Mouse (Mus musculus) hindbrain, embryonic 13.5 days (tissue): ENCODE data around the gene Hdgfl2. TPM values are rescaled to one million over a fixed set of nuclear protein-coding genes. Genes with fewer than 3 reads are reported as not detected.
A peak's percentile ranks its signal among the peaks of the same experiment; 100 is the strongest.

Experiments used
- ATAC-seq: fragments of 200-750 bp; cut with Nextera tagmentation; 2 replicates; pipeline ENCODE4 v1.8.0; 2017; ENCODE audit warnings: moderate TSS enrichment; ENCODE audit not compliant: low FRiP score
- H3K27ac ChIP-seq: fragments of 300-500 bp; sonication (generic); 2 replicates; pipeline ENCODE4 v1.5.1; 2015; ENCODE audit warnings: inconsistent platforms, mild to moderate bottlenecking, moderate library complexity
- H3K27me3 ChIP-seq: fragments of 300-500 bp; sonication (generic); 2 replicates; pipeline ENCODE4 v1.6.1; 2015; ENCODE audit warnings: mild to moderate bottlenecking, inconsistent platforms
- H3K36me3 ChIP-seq: fragments of 300-500 bp; sonication (generic); 2 replicates; pipeline ENCODE4 v1.6.1; 2015; ENCODE audit warnings: mild to moderate bottlenecking, inconsistent platforms
- H3K4me1 ChIP-seq: fragments of 300-500 bp; sonication (generic); replicated peaks from 2 replicates; pipeline ENCODE4 v1.6.1; 2015; ENCODE audit warnings: inconsistent platforms
- H3K4me2 ChIP-seq: fragments of 300-500 bp; sonication (generic); 2 replicates; pipeline ENCODE4 v1.6.1; 2015; ENCODE audit warnings: inconsistent platforms, mild to moderate bottlenecking, moderate library complexity
- H3K4me3 ChIP-seq: fragments of 300-500 bp; sonication (generic); 2 replicates; pipeline ENCODE4 v1.5.1; 2015; ENCODE audit warnings: mild to moderate bottlenecking, inconsistent platforms
- H3K9ac ChIP-seq: fragments of 300-500 bp; sonication (generic); 2 replicates; pipeline ENCODE4 v1.6.1; 2015; ENCODE audit warnings: mild to moderate bottlenecking, inconsistent platforms
- H3K9me3 ChIP-seq: fragments of 300-500 bp; sonication (generic); 2 replicates; pipeline ENCODE4 v1.6.1; 2016; ENCODE audit warnings: inconsistent platforms
- WGBS: fragments of 180-500 bp; shearing (Covaris S2); methylation state at CpG from one replicate; pipeline ENCODE4 v1.1.7; 2015; 5-methylcytosine and 5-hydroxymethylcytosine counted together
- polyA plus RNA-seq: library from polyadenylated mRNA; unstranded; fragments of >200 nt; fragmentation: Nextera tagmentation; extraction: Ambion mirVana; gene quantifications from 2 replicates; pipeline ENCODE4 v1.2.1, GENCODE M21; 2015

Gene Hdgfl2
- polyA plus RNA-seq, 1 experiment from 2014 or later, result 150 TPM

GRCm38 (mm10) chr17:56139355-56139754, 59.9 kb downstream of the Hdgfl2 start:
- Histone ChIP-seq H3K27ac (peak overlapping the region; percentile 90), H3K27me3 (peaks cover 66% of the 10 kb centered on the region), H3K4me3 (peak overlapping the region; percentile 81), H3K36me3 (no peaks in the 10 kb centered on the region), H3K9me3 (no peaks in the 10 kb centered on the region), H3K4me1 (peaks cover 69% of the 10 kb centered on the region), H3K9ac (peak overlapping the region; percentile 96), H3K4me2 (peak overlapping the region; percentile 78)
- peak; percentile 29 for ATAC-seq
- 5% methylated on average over 20 of the region's 21 CpGs for WGBS

GRCm38 (mm10) chr17:56139858-56140595, 60.6 kb downstream of the Hdgfl2 start, which contains the start of gene Sema6b:
Gene Sema6b, minus strand, starts transcription at chr17:56140343.
- peak; percentile 43 for ATAC-seq
- H3K4me1 ChIP-seq, result peaks cover 63% of the 10 kb centered on the region

GRCm38 (mm10) chr17:56141702-56142605, 62.5 kb downstream of the Hdgfl2 start:
- peak overlapping the region; percentile 68 for H3K4me2 ChIP-seq
- no peaks in the 10 kb centered on the region for H3K36me3 ChIP-seq

More at GRCm38 (mm10) chr17:56139858-56140595, 60.6 kb downstream of the Hdgfl2 start, which contains the start of gene Sema6b:
- WGBS, result 1% methylated on average over 71 of the region's 79 CpGs
- H3K36me3 ChIP-seq, result no peaks in the 10 kb centered on the region
- peak within 1 kb of the TSS; percentile 96 for H3K9ac ChIP-seq
- peak within 1 kb of the TSS; percentile 90 for H3K27ac ChIP-seq
- H3K9me3 ChIP-seq, result no peaks in the 10 kb centered on the region
- H3K27me3 ChIP-seq, result peaks cover 68% of the 10 kb centered on the region
- peak within 1 kb of the TSS; percentile 78 for H3K4me2 ChIP-seq
- peak within 1 kb of the TSS; percentile 81 for H3K4me3 ChIP-seq

GRCm38 (mm10) chr17:56144546-56144945, 65.1 kb downstream of the Hdgfl2 start:
- Histone ChIP-seq H3K9me3 (no peaks in the 10 kb centered on the region), H3K4me1 (peaks cover 38% of the 10 kb centered on the region), H3K4me3 (no peak overlapping the region), H3K9ac (no peak overlapping the region), H3K27me3 (peaks cover 79% of the 10 kb centered on the region), H3K27ac (no peak overlapping the region), H3K36me3 (no peaks in the 10 kb centered on the region), H3K4me2 (no peak overlapping the region)
- 78% methylated on average over 9 of the region's 9 CpGs for WGBS
- no peak for ATAC-seq

More at GRCm38 (mm10) chr17:56141702-56142605, 62.5 kb downstream of the Hdgfl2 start:
- ATAC-seq, result peak; percentile 61
- peak overlapping the region; percentile 48 for H3K4me3 ChIP-seq
- WGBS, result under 1% methylated on average over 42 of the region's 47 CpGs
- peak overlapping the region; percentile 58; the same call in 1 of the 2 replicates for H3K27ac ChIP-seq
- H3K9me3 ChIP-seq, result no peaks in the 10 kb centered on the region
- H3K27me3 ChIP-seq, result peaks cover 74% of the 10 kb centered on the region
- peak overlapping the region; percentile 71 for H3K9ac ChIP-seq
- H3K4me1 ChIP-seq, result peaks cover 51% of the 10 kb centered on the region

- Histone ChIP-seq H3K27ac (no peak overlapping the region), H3K27me3 (peaks cover 86% of the 10 kb centered on the region), H3K4me2 (no peak overlapping the region), H3K9ac (no peak overlapping the region), H3K36me3 (no peaks in the 10 kb centered on the region), H3K4me1 (peaks cover 32% of the 10 kb centered on the region), H3K4me3 (no peak overlapping the region), H3K9me3 (no peaks in the 10 kb centered on the region)
- 17% methylated on average over 9 of the region's 9 CpGs for WGBS
- no peak for ATAC-seq
These were observed 66.7 kb downstream of the Hdgfl2 start for GRCm38 (mm10) chr17:56146131-56146530.

GRCm38 (mm10) chr17:56147420-56147819, 68.0 kb downstream of the Hdgfl2 start:
- no peaks in the 10 kb centered on the region for H3K36me3 ChIP-seq
- H3K4me3 ChIP-seq, result no peak overlapping the region
- no peak for ATAC-seq
- no peak overlapping the region for H3K9ac ChIP-seq
- 54% methylated on average over 12 of the region's 12 CpGs for WGBS
- no peak overlapping the region for H3K27ac ChIP-seq
- no peak overlapping the region for H3K4me2 ChIP-seq
- peaks cover 19% of the 10 kb centered on the region for H3K4me1 ChIP-seq
- H3K27me3 ChIP-seq, result peaks cover 87% of the 10 kb centered on the region
- no peaks in the 10 kb centered on the region for H3K9me3 ChIP-seq

- H3K4me3 ChIP-seq, result peak overlapping the region; percentile 39
- ATAC-seq, result 0 out of 2 replicates have a peak, but pooled peaks have one; percentile 16
- no peak overlapping the region for H3K27ac ChIP-seq
- H3K9ac ChIP-seq, result peak overlapping the region; percentile 74
- no peaks in the 10 kb centered on the region for H3K9me3 ChIP-seq
- no peaks in the 10 kb centered on the region for H3K36me3 ChIP-seq
- H3K4me2 ChIP-seq, result peak overlapping the region; percentile 71
- peaks cover 14% of the 10 kb centered on the region for H3K4me1 ChIP-seq
- peaks cover 88% of the 10 kb centered on the region for H3K27me3 ChIP-seq
- WGBS, result 24% methylated on average over 9 of the region's 9 CpGs
These were observed 68.8 kb downstream of the Hdgfl2 start for GRCm38 (mm10) chr17:56148280-56148679.

- no peaks in the 10 kb centered on the region for H3K36me3 ChIP-seq
- peak overlapping the region; percentile 39 for H3K4me3 ChIP-seq
- peak; percentile 63 for ATAC-seq
- peak overlapping the region; percentile 71 for H3K4me2 ChIP-seq
- H3K9me3 ChIP-seq, result no peaks in the 10 kb centered on the region
- peaks cover 84% of the 10 kb centered on the region for H3K27me3 ChIP-seq
- H3K4me1 ChIP-seq, result peaks cover 21% of the 10 kb centered on the region
- no peak overlapping the region for H3K27ac ChIP-seq
- under 1% methylated on average over 30 of the region's 30 CpGs for WGBS
- peak overlapping the region; percentile 74 for H3K9ac ChIP-seq
These were observed 69.6 kb downstream of the Hdgfl2 start for GRCm38 (mm10) chr17:56148790-56149618.

GRCm38 (mm10) chr17:56149897-56150296, 70.5 kb downstream of the Hdgfl2 start:
- Histone ChIP-seq H3K4me3 (no peak overlapping the region), H3K27ac (no peak overlapping the region), H3K9me3 (no peaks in the 10 kb centered on the region), H3K4me1 (peaks cover 25% of the 10 kb centered on the region), H3K4me2 (no peak overlapping the region), H3K36me3 (no peaks in the 10 kb centered on the region), H3K9ac (no peak overlapping the region), H3K27me3 (peaks cover 78% of the 10 kb centered on the region)
- WGBS, result 46% methylated on average over 2 of the region's 2 CpGs
- ATAC-seq, result no peak
